12 mouse cellular contexts compared by ENCODE assay signal in genomic region chr4:93493905-93494304, GRCm38 (mm10).
"Had no signal": no experiment of that assay in that cellular context is flagged by ENCODE, and none has a peak within 500 bp of the region (broad histone marks: within the 10 kb centered on the region; RNA-seq: fewer than 3 reads in every experiment).

No protein-coding gene starts in this region.

- DNase-seq: liver, embryonic 13.5 days; liver, postnatal 0 days; lung, adult 2 months; lung, postnatal 14 days; lung, postnatal 4 days; right cerebral cortex, postnatal 14 days; thymus, adult 18-20 months; thymus, postnatal 14 days; thymus, postnatal 36 days had no signal

- ATAC-seq: liver, postnatal 0 days; lung, postnatal 0 days; midbrain, embryonic 13.5 days; midbrain, embryonic 15.5 days had no signal
